Mouse (Mus musculus): ENCODE measurements around the gene Msl1. TPM values are rescaled to one million over a fixed set of nuclear protein-coding genes. Genes with fewer than 3 reads are reported as not detected.

Gene Msl1
- polyA plus RNA-seq, 1 experiment from 2014 or later = 32.0 TPM

DNA sequence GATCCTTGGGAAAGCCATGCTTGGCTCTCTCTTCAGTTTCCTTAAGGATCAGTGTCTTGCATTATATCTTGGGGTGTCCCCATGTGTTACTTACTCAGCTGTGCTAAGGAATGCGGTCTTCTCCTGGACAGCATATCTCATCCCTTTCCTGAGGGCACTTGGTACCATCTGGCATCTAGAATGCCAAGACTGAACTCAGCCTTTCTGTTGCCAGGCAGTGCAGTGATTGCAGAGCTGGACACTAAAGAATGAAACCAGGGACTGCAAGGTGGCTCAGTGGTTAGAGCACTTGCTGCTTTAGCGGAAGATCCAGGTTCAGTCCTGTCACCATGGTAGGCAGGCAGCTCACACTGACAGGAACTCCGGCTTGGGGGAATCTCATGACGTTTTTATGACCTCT, 34.6 kb downstream of the Msl1 start:
- H3K9ac ChIP-seq (replicated peaks; ENCODE audit: low read depth, low read length) = no peak overlapping the region
- H3K9me3 ChIP-seq (ENCODE audit: control insufficient read depth, low read length) = no peaks in the 10 kb centered on the region
- 87% methylated on average over 4 of the region's 4 CpGs for WGBS
- no peak overlapping the region for H3K27ac ChIP-seq (ENCODE audit: low read length)
- no peak overlapping the region for H3K4me3 ChIP-seq (replicated peaks; ENCODE audit: low read length)
- no peaks in the 10 kb centered on the region; the same call in 1 of the 2 replicates for H3K4me1 ChIP-seq (replicated peaks; ENCODE audit: control insufficient read depth, insufficient read depth, low read length)
- H3K27me3 ChIP-seq (replicated peaks; ENCODE audit: control insufficient read depth, insufficient read depth, low read length) = no peaks in the 10 kb centered on the region
- no peak for ATAC-seq
- H3K4me2 ChIP-seq (ENCODE audit: low read length) = no peak overlapping the region
- H3K36me3 ChIP-seq (ENCODE audit: control insufficient read depth, insufficient read depth) = peaks cover 38% of the 10 kb centered on the region

DNA sequence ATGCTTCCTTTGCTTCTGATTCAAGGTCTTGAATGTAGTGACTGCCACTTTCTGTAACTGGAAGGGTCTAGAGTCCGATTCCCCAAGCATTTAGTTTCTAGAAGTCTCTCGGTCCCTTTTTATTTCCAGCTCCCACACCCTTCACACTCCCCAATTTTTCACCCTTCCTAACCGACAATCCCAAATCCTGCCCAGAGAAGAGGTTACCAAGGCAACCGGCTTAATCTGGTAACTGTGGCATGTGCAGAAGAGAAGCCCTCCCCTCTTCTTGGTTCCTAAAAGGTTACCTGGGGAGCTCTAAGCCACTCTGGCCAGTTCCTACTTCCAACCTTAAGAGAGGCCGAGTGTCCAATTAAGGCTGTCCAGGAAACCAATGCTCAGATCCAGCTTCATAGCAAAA, 40.0 kb downstream of the Msl1 start:
- Histone ChIP-seq H3K4me3 (replicated peaks; ENCODE audit: low read length) (no peak overlapping the region), H3K36me3 (ENCODE audit: control insufficient read depth, insufficient read depth) (peaks cover 16% of the 10 kb centered on the region), H3K27ac (ENCODE audit: low read length) (no peak overlapping the region), H3K4me1 (replicated peaks; ENCODE audit: control insufficient read depth, insufficient read depth, low read length) (peaks cover 20% of the 10 kb centered on the region), H3K4me2 (ENCODE audit: low read length) (no peak overlapping the region), H3K9me3 (ENCODE audit: control insufficient read depth, low read length) (no peaks in the 10 kb centered on the region), H3K9ac (replicated peaks; ENCODE audit: low read depth, low read length) (no peak overlapping the region), H3K27me3 (replicated peaks; ENCODE audit: control insufficient read depth, insufficient read depth, low read length) (no peaks in the 10 kb centered on the region)
- 28% methylated on average over 5 of the region's 5 CpGs for WGBS
- no peak for ATAC-seq

DNA sequence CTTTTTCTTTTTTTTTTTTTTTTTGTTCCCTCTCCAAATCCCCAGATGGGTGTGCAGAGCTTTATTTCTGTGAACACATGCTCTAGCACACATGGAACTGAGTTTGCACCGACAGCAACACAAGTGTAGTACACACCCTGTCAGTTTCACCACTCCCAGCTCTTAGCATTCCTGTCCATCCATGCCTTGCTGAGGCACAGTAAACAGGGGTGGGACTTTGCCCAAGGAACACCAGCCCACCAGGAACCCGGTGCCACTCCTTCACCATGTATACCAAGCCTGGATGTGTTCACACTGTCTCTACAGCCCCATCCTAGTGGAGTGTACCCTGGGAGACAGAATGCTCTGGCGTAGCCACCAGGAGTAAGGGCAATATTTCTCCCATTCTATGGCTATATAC, 40.4 kb downstream of the Msl1 start:
- Histone ChIP-seq H3K27ac (ENCODE audit: low read length) (no peak overlapping the region), H3K4me2 (ENCODE audit: low read length) (no peak overlapping the region), H3K4me1 (replicated peaks; ENCODE audit: control insufficient read depth, insufficient read depth, low read length) (peaks cover 20% of the 10 kb centered on the region), H3K36me3 (ENCODE audit: control insufficient read depth, insufficient read depth) (peaks cover 16% of the 10 kb centered on the region), H3K9me3 (ENCODE audit: control insufficient read depth, low read length) (no peaks in the 10 kb centered on the region), H3K4me3 (replicated peaks; ENCODE audit: low read length) (no peak overlapping the region), H3K9ac (replicated peaks; ENCODE audit: low read depth, low read length) (no peak overlapping the region), H3K27me3 (replicated peaks; ENCODE audit: control insufficient read depth, insufficient read depth, low read length) (no peaks in the 10 kb centered on the region)
- peak; percentile 22; the same call in 1 of the 2 replicates for ATAC-seq
- WGBS = 53% methylated on average over 3 of the region's 3 CpGs

DNA sequence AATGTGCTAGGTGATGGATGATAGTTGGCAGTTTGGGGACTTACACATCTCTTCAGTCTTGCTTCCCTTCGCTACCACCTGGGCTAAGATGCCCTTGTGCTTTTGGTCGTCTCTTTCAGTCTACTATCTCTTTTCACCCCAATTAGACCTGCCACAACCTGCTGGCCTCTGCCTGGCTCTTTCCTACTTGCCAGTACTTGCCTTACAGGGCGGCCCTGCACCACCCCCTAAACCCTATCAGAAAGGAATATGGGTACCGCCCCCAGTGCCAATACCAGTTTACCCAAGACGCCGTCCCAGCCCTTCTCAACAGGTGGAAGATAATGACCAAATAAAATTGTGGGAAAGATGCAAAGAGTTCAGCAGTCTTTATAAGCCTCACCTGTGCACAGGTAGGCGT, 40.8 kb downstream of the Msl1 start:
- Histone ChIP-seq H3K9ac (replicated peaks; ENCODE audit: low read depth, low read length) (no peak overlapping the region; the same call in 1 of the 2 replicates), H3K27me3 (replicated peaks; ENCODE audit: control insufficient read depth, insufficient read depth, low read length) (no peaks in the 10 kb centered on the region), H3K4me2 (ENCODE audit: low read length) (peak overlapping the region; percentile 97), H3K27ac (ENCODE audit: low read length) (no peak overlapping the region), H3K4me3 (replicated peaks; ENCODE audit: low read length) (peak overlapping the region; percentile 63), H3K36me3 (ENCODE audit: control insufficient read depth, insufficient read depth) (peaks cover 15% of the 10 kb centered on the region), H3K4me1 (replicated peaks; ENCODE audit: control insufficient read depth, insufficient read depth, low read length) (peaks cover 20% of the 10 kb centered on the region), H3K9me3 (ENCODE audit: control insufficient read depth, low read length) (no peaks in the 10 kb centered on the region)
- WGBS = 29% methylated on average over 7 of the region's 7 CpGs
- ATAC-seq = 0 out of 2 replicates have a peak, but pooled peaks have one; percentile 8

DNA sequence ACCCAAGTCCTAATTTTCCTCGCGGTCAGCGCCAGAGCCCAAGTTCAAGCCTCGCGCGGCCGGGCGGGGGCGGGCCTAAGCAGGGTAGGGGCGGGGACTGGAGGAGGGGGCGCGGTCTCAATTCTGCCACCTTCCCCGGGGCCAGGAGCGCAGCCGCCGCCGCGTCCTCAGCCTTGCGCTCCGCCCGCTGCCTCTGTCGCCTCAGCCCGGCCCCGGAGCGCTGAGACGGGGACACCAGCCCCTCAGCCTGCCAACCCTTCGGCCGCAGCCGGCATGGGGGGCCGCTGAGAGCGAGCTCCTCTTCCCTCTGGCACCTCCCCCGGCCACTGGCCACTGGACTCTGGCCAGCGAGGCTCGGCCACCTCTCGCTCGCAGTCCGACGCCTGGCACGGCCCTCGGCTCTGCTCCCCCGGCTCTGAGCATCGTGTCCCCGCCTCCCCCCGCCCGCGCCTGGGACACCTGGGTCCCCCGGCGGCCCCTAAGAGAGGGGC, 41.4 kb downstream of the Msl1 start, which contains the start of gene Rapgefl1:
Rapgefl1 (plus strand) TSS at position 135 of the 491 bp plus-strand sequence.
- under 1% methylated on average over 37 of the region's 48 CpGs for WGBS
- peak within 1 kb of the TSS; percentile 77 for H3K9ac ChIP-seq (replicated peaks; ENCODE audit: low read depth, low read length)
- peak; percentile 93 for ATAC-seq
- no peaks in the 10 kb centered on the region for H3K9me3 ChIP-seq (ENCODE audit: control insufficient read depth, low read length)
- H3K4me2 ChIP-seq (ENCODE audit: low read length) = peak within 1 kb of the TSS; percentile 97
- H3K4me1 ChIP-seq (replicated peaks; ENCODE audit: control insufficient read depth, insufficient read depth, low read length) = peaks cover 20% of the 10 kb centered on the region
- H3K4me3 ChIP-seq (replicated peaks; ENCODE audit: low read length) = peak within 1 kb of the TSS; percentile 63
- H3K36me3 ChIP-seq (ENCODE audit: control insufficient read depth, insufficient read depth) = peaks cover 9% of the 10 kb centered on the region
- H3K27me3 ChIP-seq (replicated peaks; ENCODE audit: control insufficient read depth, insufficient read depth, low read length) = no peaks in the 10 kb centered on the region
- 0 out of 2 replicates have a peak within 1 kb of the TSS, but pooled peaks have one; percentile 8 for H3K27ac ChIP-seq (ENCODE audit: low read length)

DNA sequence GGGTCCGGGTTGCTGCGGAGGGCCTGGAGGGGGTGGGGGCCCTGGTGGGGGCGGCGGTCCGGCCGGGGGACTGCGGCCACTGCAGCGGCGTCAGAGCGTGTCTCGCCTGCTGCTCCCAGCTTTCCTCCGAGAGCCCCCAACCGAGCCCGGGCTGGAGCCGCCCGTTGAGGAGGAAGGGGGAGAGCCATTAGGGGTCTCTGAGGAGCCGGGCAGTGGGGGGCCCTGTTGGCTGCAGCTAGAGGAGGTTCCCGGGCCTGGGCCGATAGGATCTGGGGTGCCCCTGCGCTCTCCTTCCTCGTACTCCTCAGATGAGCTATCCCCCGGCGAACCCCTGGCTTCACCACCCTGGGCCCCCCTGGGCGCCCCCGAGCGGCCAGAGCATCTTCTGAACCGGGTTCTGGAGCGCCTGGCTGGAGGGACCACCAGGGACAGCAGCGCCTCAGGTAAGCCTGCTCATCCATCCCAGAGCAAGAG, 42.0 kb downstream of the Msl1 start:
- H3K27ac ChIP-seq (ENCODE audit: low read length) = no peak overlapping the region
- ATAC-seq = peak; percentile 28; the same call in 1 of the 2 replicates
- peaks cover 4% of the 10 kb centered on the region for H3K36me3 ChIP-seq (ENCODE audit: control insufficient read depth, insufficient read depth)
- peaks cover 20% of the 10 kb centered on the region for H3K4me1 ChIP-seq (replicated peaks; ENCODE audit: control insufficient read depth, insufficient read depth, low read length)
- peak overlapping the region; percentile 77 for H3K9ac ChIP-seq (replicated peaks; ENCODE audit: low read depth, low read length)
- WGBS = under 1% methylated on average over 27 of the region's 29 CpGs
- no peaks in the 10 kb centered on the region for H3K9me3 ChIP-seq (ENCODE audit: control insufficient read depth, low read length)
- H3K27me3 ChIP-seq (replicated peaks; ENCODE audit: control insufficient read depth, insufficient read depth, low read length) = no peaks in the 10 kb centered on the region
- H3K4me3 ChIP-seq (replicated peaks; ENCODE audit: low read length) = peak overlapping the region; percentile 63
- peak overlapping the region; percentile 97 for H3K4me2 ChIP-seq (ENCODE audit: low read length)

DNA sequence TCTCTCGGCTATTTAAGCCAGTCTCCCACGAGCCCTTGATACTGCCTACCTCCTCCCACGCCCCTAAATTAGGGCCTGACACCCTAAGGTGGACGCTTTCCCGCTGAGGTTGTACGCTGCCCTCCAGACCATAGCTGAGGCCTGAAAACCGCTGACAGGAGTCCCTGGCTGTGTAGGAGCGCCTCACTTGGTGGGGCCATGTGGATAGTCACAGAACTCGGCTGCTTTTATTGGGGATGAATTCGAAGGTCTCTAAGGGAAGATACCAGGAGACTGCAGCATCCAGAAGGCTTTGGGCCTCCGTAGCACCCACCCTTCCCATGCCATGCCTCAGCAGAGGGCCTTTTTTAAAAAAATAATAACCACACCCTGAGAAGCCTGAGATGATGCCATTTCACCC, 42.6 kb downstream of the Msl1 start:
- Histone ChIP-seq H3K9ac (replicated peaks; ENCODE audit: low read depth, low read length) (no peak overlapping the region), H3K27ac (ENCODE audit: low read length) (no peak overlapping the region), H3K36me3 (ENCODE audit: control insufficient read depth, insufficient read depth) (peaks cover 2% of the 10 kb centered on the region), H3K27me3 (replicated peaks; ENCODE audit: control insufficient read depth, insufficient read depth, low read length) (no peaks in the 10 kb centered on the region), H3K9me3 (ENCODE audit: control insufficient read depth, low read length) (no peaks in the 10 kb centered on the region), H3K4me1 (replicated peaks; ENCODE audit: control insufficient read depth, insufficient read depth, low read length) (peaks cover 20% of the 10 kb centered on the region), H3K4me3 (replicated peaks; ENCODE audit: low read length) (peak overlapping the region; percentile 63), H3K4me2 (ENCODE audit: low read length) (peak overlapping the region; percentile 97)
- WGBS = 49% methylated on average over 11 of the region's 11 CpGs
- ATAC-seq = no peak

DNA sequence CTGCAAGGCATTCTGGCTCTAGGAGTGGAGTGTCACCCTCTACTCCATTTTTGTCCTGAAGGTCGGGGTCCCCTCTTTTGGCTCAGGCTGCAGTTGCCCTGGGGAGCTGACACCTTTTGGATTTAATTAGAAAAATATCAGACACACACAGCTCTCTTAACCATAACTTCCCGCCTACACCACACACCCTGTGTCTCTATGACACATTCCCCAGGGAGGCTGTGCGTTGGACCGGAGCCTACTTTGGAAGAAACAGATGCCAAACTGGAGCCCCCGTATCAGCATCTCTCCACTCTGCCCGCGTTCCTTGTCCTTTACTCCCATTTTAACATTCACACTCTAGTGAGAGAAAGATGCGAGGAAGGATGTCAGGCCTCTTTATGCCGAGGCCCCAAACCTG, 43.2 kb downstream of the Msl1 start:
- H3K27ac ChIP-seq (ENCODE audit: low read length) = no peak overlapping the region
- no peaks in the 10 kb centered on the region for H3K27me3 ChIP-seq (replicated peaks; ENCODE audit: control insufficient read depth, insufficient read depth, low read length)
- peak overlapping the region; percentile 97 for H3K4me2 ChIP-seq (ENCODE audit: low read length)
- H3K4me3 ChIP-seq (replicated peaks; ENCODE audit: low read length) = no peak overlapping the region
- no peaks in the 10 kb centered on the region for H3K9me3 ChIP-seq (ENCODE audit: control insufficient read depth, low read length)
- peaks cover 20% of the 10 kb centered on the region for H3K4me1 ChIP-seq (replicated peaks; ENCODE audit: control insufficient read depth, insufficient read depth, low read length)
- 64% methylated on average over 9 of the region's 9 CpGs for WGBS
- H3K36me3 ChIP-seq (ENCODE audit: control insufficient read depth, insufficient read depth) = 0 out of 2 replicates have a peak, but pooled peaks cover 1% of the 10 kb centered on the region
- no peak for ATAC-seq
- H3K9ac ChIP-seq (replicated peaks; ENCODE audit: low read depth, low read length) = no peak overlapping the region

DNA sequence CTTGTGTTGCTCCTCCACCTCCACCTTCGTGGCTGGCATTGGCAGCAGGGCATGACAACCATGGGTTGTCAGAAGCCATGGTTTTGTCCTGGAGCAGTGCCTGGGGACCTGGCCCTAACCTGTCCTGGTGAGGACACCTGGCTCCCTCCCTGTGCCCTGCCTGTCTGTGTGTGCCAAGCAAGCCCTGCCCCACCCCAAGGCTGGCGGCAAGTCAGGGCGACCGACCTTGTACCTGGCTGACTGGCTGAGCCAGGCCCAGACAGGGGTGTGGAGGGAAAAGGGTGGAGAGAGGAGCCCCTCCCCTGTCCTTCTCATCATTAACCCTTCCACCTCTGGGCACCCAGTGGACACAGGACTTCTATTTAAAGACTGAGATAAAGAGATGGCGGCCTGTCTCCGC, 44.1 kb downstream of the Msl1 start:
- H3K36me3 ChIP-seq (ENCODE audit: control insufficient read depth, insufficient read depth) = no peaks in the 10 kb centered on the region
- H3K4me3 ChIP-seq (replicated peaks; ENCODE audit: low read length) = no peak overlapping the region
- no peaks in the 10 kb centered on the region for H3K27me3 ChIP-seq (replicated peaks; ENCODE audit: control insufficient read depth, insufficient read depth, low read length)
- WGBS = 51% methylated on average over 6 of the region's 6 CpGs
- ATAC-seq = no peak
- H3K4me1 ChIP-seq (replicated peaks; ENCODE audit: control insufficient read depth, insufficient read depth, low read length) = peaks cover 20% of the 10 kb centered on the region
- no peak overlapping the region for H3K27ac ChIP-seq (ENCODE audit: low read length)
- H3K9ac ChIP-seq (replicated peaks; ENCODE audit: low read depth, low read length) = no peak overlapping the region; the same call in 1 of the 2 replicates
- no peaks in the 10 kb centered on the region for H3K9me3 ChIP-seq (ENCODE audit: control insufficient read depth, low read length)
- H3K4me2 ChIP-seq (ENCODE audit: low read length) = no peak overlapping the region
